ENCODE assay signal across 9 mouse cellular contexts in the genomic region with DNA sequence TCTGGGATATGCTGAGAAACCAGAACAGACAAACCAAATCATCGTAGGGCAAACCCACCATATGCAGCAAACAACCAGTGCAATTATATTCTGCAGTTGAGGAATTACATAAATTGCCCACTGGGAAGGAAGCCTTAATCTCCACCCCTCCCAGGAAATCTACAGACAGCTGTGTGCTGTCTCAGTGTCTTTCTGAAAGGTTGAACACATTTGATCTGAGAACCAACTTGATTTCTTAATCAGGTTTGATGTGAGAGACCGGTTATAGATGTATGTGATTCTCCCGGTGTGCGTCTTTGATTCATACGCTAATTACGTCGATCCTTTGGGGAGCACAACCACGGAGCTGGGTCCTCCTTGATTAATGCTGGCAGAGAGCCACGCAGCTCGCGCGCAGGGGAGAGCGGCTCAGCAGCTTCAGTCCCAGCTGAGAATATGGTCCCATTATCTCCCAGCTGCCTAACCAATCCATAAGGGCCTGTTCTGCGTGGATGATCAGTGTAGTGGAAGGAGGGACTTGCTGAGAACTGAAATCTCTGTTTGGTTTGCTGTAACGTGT.
DNase-seq lines count a peak whose midpoint lies in the region; ATAC-seq and TF ChIP-seq lines count a peak whose summit lies in the region.
"Had no signal": no experiment of that assay in that cellular context is flagged by ENCODE, and none has a peak within 500 bp of the region (broad histone marks: within the 10 kb centered on the region; RNA-seq: fewer than 3 reads in every experiment).

No protein-coding gene starts in this region.

- WGBS in lung, postnatal 0 days = 24% methylated on average over 15 of the region's 15 CpGs
- WGBS in heart, postnatal 0 days = 26% methylated on average over 15 of the region's 15 CpGs

- no peaks in the 10 kb centered on the region for H3K9me3 ChIP-seq in lung, postnatal 0 days (ENCODE audit: low read length)
- H3K9me3 ChIP-seq in heart, postnatal 0 days (replicated peaks; ENCODE audit: control insufficient read depth, low read length) = no peaks in the 10 kb centered on the region
- H3K9me3 ChIP-seq: liver, embryonic 13.5 days had no signal

- H3K36me3 ChIP-seq in lung, postnatal 0 days (ENCODE audit: insufficient read depth, low read length) = no peaks in the 10 kb centered on the region
- no peaks in the 10 kb centered on the region for H3K36me3 ChIP-seq in heart, postnatal 0 days (replicated peaks; ENCODE audit: control insufficient read depth, insufficient read depth, low read length)
- H3K36me3 ChIP-seq: liver, embryonic 13.5 days had no signal

- no peaks in the 10 kb centered on the region for H3K27me3 ChIP-seq in lung, postnatal 0 days (replicated peaks; ENCODE audit: insufficient read depth, low read length)
- H3K27me3 ChIP-seq in heart, postnatal 0 days (ENCODE audit: control insufficient read depth, insufficient read depth, low read length) = no peaks in the 10 kb centered on the region
- H3K27me3 ChIP-seq: liver, embryonic 13.5 days had no signal

- TF ChIP-seq EP300 in lung, postnatal 0 days (IDR thresholded peaks at IDR 0.05) = no peak
- TF ChIP-seq EP300 in heart, postnatal 0 days (IDR thresholded peaks at IDR 0.05; ENCODE audit: low read depth) = no peak

- H3K4me1 ChIP-seq in lung, postnatal 0 days (ENCODE audit: insufficient read depth, low read depth, low read length) = no peaks in the 10 kb centered on the region
- H3K4me1 ChIP-seq in heart, postnatal 0 days (ENCODE audit: control insufficient read depth, insufficient read depth) = no peaks in the 10 kb centered on the region
- H3K4me1 ChIP-seq: liver, embryonic 13.5 days had no signal

- no peak overlapping the region for H3K9ac ChIP-seq in lung, postnatal 0 days (replicated peaks; ENCODE audit: low read depth)
- no peak overlapping the region for H3K9ac ChIP-seq in heart, postnatal 0 days (replicated peaks; ENCODE audit: low read depth, low read length)
- H3K9ac ChIP-seq: liver, embryonic 13.5 days had no signal

- no peak for TF ChIP-seq CTCF in lung, postnatal 0 days (IDR thresholded peaks at IDR 0.05)
- no peak for TF ChIP-seq CTCF in heart, postnatal 0 days (IDR thresholded peaks at IDR 0.05; ENCODE audit: low read depth)

- no peak for ATAC-seq in lung, postnatal 0 days
- ATAC-seq in heart, postnatal 0 days (ENCODE audit: insufficient read depth, low read depth) = no peak
- ATAC-seq in monocyte, adult 5-6 weeks (replicated peaks; ENCODE audit: insufficient number of reproducible peaks, low FRiP score, low TSS enrichment, poor library complexity, severe bottlenecking) = 0 out of 2 replicates have a peak, but pooled peaks have one; percentile 17

- H3K27ac ChIP-seq in lung, postnatal 0 days (ENCODE audit: low read length) = no peak overlapping the region
- no peak overlapping the region for H3K27ac ChIP-seq in heart, postnatal 0 days (ENCODE audit: low read depth)
- H3K27ac ChIP-seq: liver, embryonic 13.5 days had no signal

- peak overlapping the region; percentile 14; the same call in 1 of the 2 replicates for H3K4me3 ChIP-seq in lung, postnatal 0 days (ENCODE audit: low read depth, low read length)
- H3K4me3 ChIP-seq in heart, postnatal 0 days (ENCODE audit: low read depth, low read length) = peak overlapping the region; percentile 20; the same call in 1 of the 2 replicates
- H3K4me3 ChIP-seq: liver, embryonic 13.5 days had no signal

- H3K4me2 ChIP-seq in lung, postnatal 0 days (replicated peaks; ENCODE audit: low read depth, low read length) = peak overlapping the region; percentile 40
- peak overlapping the region; percentile 45 for H3K4me2 ChIP-seq in heart, postnatal 0 days (ENCODE audit: low read depth, low read length)
- H3K4me2 ChIP-seq: liver, embryonic 13.5 days had no signal

- DNase-seq in lung, postnatal 0 days (ENCODE audit: low spot score) = peak; percentile 7
- no peak for DNase-seq in lung, postnatal 25 days (ENCODE audit: low spot score)
- DNase-seq in cerebellum, postnatal 25 days = peak; percentile 57 to 63
- no peak for DNase-seq in heart, postnatal 0 days (ENCODE audit: low spot score)
- DNase-seq in layer of hippocampus, postnatal 36 days = peak; percentile 49 to 54
- no peak for DNase-seq in thymus, adult 18-20 months
- DNase-seq in natural killer cell, adult 2 months (ENCODE audit: low spot score in 2 of 2) = no peak
- DNase-seq: liver, embryonic 13.5 days had no signal

Comparison
In these comparisons a context has a peak if more than half of its experiments do, and no peak if none do; other contexts are left out.
1. DNase-seq: peak in lung, postnatal 0 days (single experiment), cerebellum, postnatal 25 days (2 of 2) and layer of hippocampus, postnatal 36 days (2 of 2); none in lung, postnatal 25 days (single experiment), heart, postnatal 0 days (single experiment), thymus, adult 18-20 months (0 of 2) and natural killer cell, adult 2 months (0 of 2).